Comparison of ENCODE assay signal across 13 mouse cellular contexts in the genomic region with DNA sequence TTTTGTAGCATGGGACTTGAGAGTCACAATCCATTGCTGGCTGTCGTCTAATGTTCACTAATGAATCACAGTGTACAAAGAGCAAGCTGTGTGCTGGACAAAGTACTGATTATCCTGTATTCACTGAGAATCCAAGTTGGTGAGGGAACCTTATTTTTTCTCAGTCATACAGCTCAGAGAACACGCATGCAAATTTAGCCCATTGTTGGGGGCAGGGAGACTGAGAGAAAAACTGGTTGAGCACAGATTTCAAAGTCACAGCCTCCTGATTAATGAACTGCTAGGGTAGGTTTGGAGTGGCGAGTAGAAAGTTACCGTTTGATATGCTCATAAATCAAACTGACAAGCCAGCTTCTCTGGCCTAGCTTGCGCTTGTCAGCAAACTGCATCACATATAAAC.
DNase-seq lines count a peak whose midpoint lies in the region; ATAC-seq lines count a peak whose summit lies in the region.
"Had no signal": no experiment of that assay in that cellular context is flagged by ENCODE, and none has a peak within 500 bp of the region (broad histone marks: within the 10 kb centered on the region; RNA-seq: fewer than 3 reads in every experiment).

No protein-coding gene starts in this region.

- H3K4me3 ChIP-seq in hindbrain, embryonic 11.5 days (ENCODE audit: low read depth, low read length) = no peak overlapping the region
- no peak overlapping the region for H3K4me3 ChIP-seq in kidney, embryonic 16.5 days (ENCODE audit: low read length)
- H3K4me3 ChIP-seq: erythroblast, embryonic 14.5 days; heart, adult 2 months had no signal

- ATAC-seq in hindbrain, embryonic 11.5 days (ENCODE audit: low FRiP score) = peak; percentile 78
- ATAC-seq in kidney, embryonic 16.5 days (ENCODE audit: low FRiP score, low TSS enrichment) = peak; percentile 67

- H3K27ac ChIP-seq in hindbrain, embryonic 11.5 days (ENCODE audit: low read depth, low read length) = 0 out of 2 replicates have a peak overlapping the region, but pooled peaks have one; percentile 4
- H3K27ac ChIP-seq in kidney, embryonic 16.5 days (ENCODE audit: low read length) = no peak overlapping the region
- H3K27ac ChIP-seq: heart, adult 2 months had no signal

- no peaks in the 10 kb centered on the region for H3K9me3 ChIP-seq in hindbrain, embryonic 11.5 days (ENCODE audit: control insufficient read depth, low read length)
- no peaks in the 10 kb centered on the region for H3K9me3 ChIP-seq in kidney, embryonic 16.5 days (ENCODE audit: low read length)

- H3K27me3 ChIP-seq in hindbrain, embryonic 11.5 days (ENCODE audit: control insufficient read depth, insufficient read depth, low read length) = no peaks in the 10 kb centered on the region
- H3K27me3 ChIP-seq in kidney, embryonic 16.5 days (ENCODE audit: insufficient read depth, low read length) = no peaks in the 10 kb centered on the region

- DNase-seq in Muller cell, postnatal 12 days (ENCODE audit: inconsistent ontology term) = peak; percentile 39
- DNase-seq in embryo, embryonic 11.5 days (ENCODE audit: low read depth, low spot score) = peak; percentile 13
- DNase-seq in hindbrain, embryonic 11.5 days (ENCODE audit: low spot score) = peak; percentile 51
- DNase-seq in adrenal gland, adult 8-10 months = no peak
- no peak for DNase-seq in natural killer cell, adult 2 months (ENCODE audit: low spot score in 2 of 2)
- DNase-seq in spleen, postnatal 36 days (ENCODE audit: low spot score in 2 of 2) = no peak
- DNase-seq in ovary, postnatal 10 days (ENCODE audit: low spot score) = no peak
- DNase-seq: cerebellum, adult 9-11 months; heart, adult 2 months; heart, postnatal 36 days; lung, postnatal 4 days had no signal

- H3K36me3 ChIP-seq in hindbrain, embryonic 11.5 days (ENCODE audit: control insufficient read depth, insufficient read depth, low read length) = no peaks in the 10 kb centered on the region
- no peaks in the 10 kb centered on the region for H3K36me3 ChIP-seq in kidney, embryonic 16.5 days (ENCODE audit: insufficient read depth, low read length)

- no peak overlapping the region for H3K9ac ChIP-seq in hindbrain, embryonic 11.5 days (ENCODE audit: low read depth, low read length)
- H3K9ac ChIP-seq in kidney, embryonic 16.5 days (replicated peaks; ENCODE audit: low read length) = no peak overlapping the region

- 34% methylated on average over 5 of the region's 5 CpGs for WGBS in hindbrain, embryonic 11.5 days
- WGBS in kidney, embryonic 16.5 days = 39% methylated on average over 5 of the region's 5 CpGs

- H3K4me1 ChIP-seq in hindbrain, embryonic 11.5 days (replicated peaks; ENCODE audit: control insufficient read depth, insufficient read depth, low read length) = no peaks in the 10 kb centered on the region
- H3K4me1 ChIP-seq in kidney, embryonic 16.5 days (ENCODE audit: insufficient read depth, low read length) = peaks cover 5% of the 10 kb centered on the region; the same call in 1 of the 2 replicates

- no peak overlapping the region for H3K4me2 ChIP-seq in hindbrain, embryonic 11.5 days (replicated peaks; ENCODE audit: low read depth, low read length)
- no peak overlapping the region for H3K4me2 ChIP-seq in kidney, embryonic 16.5 days (replicated peaks; ENCODE audit: low read depth, low read length)

Comparison
In these comparisons a context has a peak if more than half of its experiments do, and no peak if none do; other contexts are left out.
1. DNase-seq: peak in Muller cell, postnatal 12 days (single experiment), embryo, embryonic 11.5 days (single experiment) and hindbrain, embryonic 11.5 days (single experiment); none in adrenal gland, adult 8-10 months (single experiment), natural killer cell, adult 2 months (0 of 2), spleen, postnatal 36 days (0 of 2) and ovary, postnatal 10 days (single experiment).